Mouse (Mus musculus): Measurements from ENCODE around the gene Mgl2.
"Not testable (repeated sequence)": the region's sequence is repeated elsewhere in the genome, so short reads cannot be mapped to it uniquely, and the experiment has no call there.

Gene Mgl2

GRCm38 (mm10) chr11:70129926-70130379 is at the start of gene Mgl2:
TSS of gene Mgl2 (plus strand) at chr11:70130329.
- DNase-seq (ENCODE audit: low spot score) = no peak

GRCm38 (mm10) chr11:70080803-70081590 is 49.1 kb upstream of the Mgl2 start:
- DNase-seq (ENCODE audit: low spot score) = no peak

DNA sequence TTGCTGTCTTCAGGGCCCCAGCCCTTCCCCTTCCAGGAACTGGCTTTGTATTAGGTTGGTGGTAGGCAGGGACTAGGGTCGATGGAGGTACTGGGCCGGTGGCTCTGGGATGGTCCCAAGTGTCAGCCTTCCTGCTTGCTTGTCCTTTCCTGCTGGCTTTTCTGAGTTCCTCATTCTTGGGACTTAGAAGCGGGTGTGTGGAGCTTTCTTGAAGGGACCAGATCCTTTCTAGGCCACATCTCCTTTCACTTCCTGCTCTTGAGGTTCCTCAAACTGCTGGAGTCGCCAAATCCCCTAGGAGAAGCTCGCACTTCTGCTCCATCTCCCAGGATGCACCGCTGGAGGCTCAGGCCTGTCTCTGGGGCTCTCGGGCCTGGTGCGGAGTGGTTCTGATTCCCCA is 45.6 kb upstream of the Mgl2 start:
- DNase-seq (ENCODE audit: low spot score) = no peak

- no peak for DNase-seq (ENCODE audit: low spot score)
Observed at GRCm38 (mm10) chr11:70091986-70092783, 37.9 kb upstream of the Mgl2 start, which contains the start of gene Asgr2. TSS of gene Asgr2 (plus strand) at chr11:70092644.

DNA sequence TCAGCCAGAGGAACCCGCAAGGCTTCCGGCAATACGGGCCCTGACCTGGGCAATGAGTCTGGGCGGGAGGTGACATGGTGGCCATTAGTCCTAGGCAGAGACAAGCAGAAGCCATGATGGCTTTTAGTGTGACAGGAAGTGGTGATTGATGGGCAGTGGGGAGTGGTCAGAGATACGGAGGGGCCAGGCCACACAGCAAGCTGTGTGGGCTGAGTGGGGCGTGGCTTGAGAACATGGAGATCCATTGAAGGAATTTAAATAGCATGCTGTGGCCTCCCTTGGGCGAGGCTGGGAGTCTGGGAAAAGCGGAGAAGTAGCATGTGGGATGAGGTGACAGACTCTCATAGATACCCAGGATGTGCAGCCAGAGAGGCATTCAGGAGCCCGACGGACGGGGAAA is 32.7 kb upstream of the Mgl2 start:
- DNase-seq (ENCODE audit: low spot score) = no peak

DNA sequence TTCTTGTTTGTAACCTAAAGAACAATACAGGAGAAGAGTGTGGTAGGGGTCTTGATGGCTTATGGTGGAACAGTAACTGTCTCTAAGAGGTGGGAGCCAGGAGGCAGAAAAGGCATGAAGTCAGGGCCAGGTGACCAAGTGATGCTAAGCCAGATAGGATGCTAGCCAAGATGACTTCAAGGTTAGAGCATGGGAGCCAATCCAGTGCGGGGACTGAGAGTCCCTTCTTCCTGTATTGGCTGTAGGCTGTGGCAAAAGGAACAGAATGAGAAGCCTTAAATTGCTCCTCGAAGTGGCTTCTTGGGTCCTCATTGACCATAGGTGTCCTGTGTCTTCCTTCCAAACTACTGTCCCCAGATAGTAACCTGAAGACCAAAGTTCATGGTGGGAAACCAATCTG is 31.0 kb upstream of the Mgl2 start:
- DNase-seq (ENCODE audit: low spot score) = no peak

GRCm38 (mm10) chr11:70099809-70100208 is 30.3 kb upstream of the Mgl2 start:
- no peak for DNase-seq (ENCODE audit: low spot score)

DNA sequence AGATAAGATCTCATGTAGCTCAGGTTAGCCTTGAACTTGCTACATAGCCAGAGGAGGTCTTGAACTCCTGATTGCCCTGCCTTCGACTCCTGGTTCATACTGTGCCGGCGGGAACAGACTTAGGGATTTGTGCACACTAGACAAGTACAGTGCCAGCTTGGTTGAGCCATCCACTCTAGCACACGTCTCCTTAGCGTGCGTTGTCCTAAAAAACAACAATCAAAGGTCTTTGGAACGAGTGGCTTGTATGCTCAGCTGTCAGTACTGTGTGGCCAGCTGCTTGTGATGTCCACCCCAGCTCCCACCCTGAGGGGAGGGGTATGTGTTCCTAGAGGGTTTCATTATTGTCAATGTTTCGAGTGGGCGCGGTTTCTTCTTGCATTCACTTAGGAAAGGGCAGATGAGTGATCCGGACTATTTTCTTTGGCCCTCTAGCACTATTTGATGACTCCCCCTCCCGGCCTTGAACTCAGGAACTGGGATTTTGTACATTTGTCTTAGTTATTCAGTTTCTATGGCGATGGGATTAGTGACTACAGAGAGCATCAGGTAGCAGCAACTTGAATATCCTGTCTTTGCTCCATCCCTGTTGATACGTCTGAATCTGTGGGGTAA is 26.3 kb upstream of the Mgl2 start:
- no peak for DNase-seq (ENCODE audit: low spot score)

GRCm38 (mm10) chr11:70107085-70107484 is 23.0 kb upstream of the Mgl2 start:
- DNase-seq (ENCODE audit: low spot score) = no peak

GRCm38 (mm10) chr11:70110146-70110545 is 20.0 kb upstream of the Mgl2 start:
- no peak for DNase-seq (ENCODE audit: low spot score)

- DNase-seq (ENCODE audit: low spot score) = no peak
Observed at GRCm38 (mm10) chr11:70114562-70114961, 15.6 kb upstream of the Mgl2 start.

- DNase-seq (ENCODE audit: low spot score) = no peak
Observed at GRCm38 (mm10) chr11:70115901-70116300, 14.2 kb upstream of the Mgl2 start.

DNA sequence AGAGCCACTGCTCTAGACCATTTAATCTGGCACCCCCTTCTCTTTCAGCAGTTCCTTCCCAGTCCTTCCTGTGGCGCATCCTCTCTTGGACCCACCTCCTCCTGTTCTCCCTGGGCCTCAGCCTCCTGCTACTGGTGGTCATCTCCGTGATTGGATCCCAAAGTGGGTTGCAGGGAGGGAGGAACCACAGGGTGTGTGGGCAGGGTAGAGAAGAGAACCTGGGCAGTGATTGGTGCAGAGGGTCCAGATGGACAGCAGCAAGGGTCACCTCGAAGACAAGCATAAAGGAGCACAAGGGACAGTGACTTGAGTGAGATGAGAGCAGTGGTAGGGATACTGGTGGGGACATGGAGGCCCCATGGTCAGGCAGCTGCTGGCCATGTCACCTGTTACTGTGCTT is 4.9 kb downstream of the Mgl2 start:
- not testable (repeated sequence) for DNase-seq (ENCODE audit: low spot score)

DNA sequence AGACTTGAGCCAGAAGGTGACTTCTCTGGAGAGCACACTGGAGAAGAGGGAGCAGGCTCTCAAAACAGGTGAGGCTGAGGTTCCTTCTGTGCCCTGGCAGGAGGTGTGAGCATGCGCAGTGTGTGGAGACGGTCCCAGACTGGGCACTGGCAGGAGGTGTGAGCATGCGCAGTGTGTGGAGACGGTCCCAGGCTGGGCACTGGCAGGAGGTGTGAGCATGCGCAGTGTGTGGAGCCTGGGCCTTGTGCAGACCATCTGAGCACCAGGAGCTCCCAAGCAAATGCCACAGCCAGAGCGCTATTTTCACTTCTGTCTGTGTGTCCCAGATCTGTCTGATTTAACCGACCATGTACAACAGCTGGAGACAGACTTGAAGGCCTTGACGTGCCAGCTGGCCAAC is 5.8 kb downstream of the Mgl2 start:
- peak; percentile 41 for DNase-seq (ENCODE audit: low spot score)

- DNase-seq (ENCODE audit: low spot score) = no peak
Observed at GRCm38 (mm10) chr11:70139171-70139570, 9.0 kb downstream of the Mgl2 start.

DNA sequence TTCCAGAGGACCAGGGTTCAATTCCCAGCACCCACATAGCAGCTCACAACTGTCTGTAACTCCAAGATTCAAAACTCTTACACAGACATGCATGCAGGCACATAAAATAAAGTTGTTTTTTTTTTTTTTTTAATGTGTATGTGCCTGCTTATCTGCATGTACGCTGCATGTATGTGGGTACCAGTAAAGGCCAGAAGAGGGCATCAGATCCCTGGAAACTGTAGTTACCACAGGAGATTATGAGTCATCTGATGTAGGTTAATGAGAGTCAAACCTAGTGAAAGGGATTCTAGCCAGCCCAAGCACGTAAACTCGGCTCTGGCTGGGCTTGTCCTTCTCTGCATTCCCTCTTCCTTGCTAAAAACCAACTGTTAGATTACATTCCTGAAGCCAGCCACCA is 20.9 kb downstream of the Mgl2 start:
- no peak for DNase-seq (ENCODE audit: low spot score)

- DNase-seq (ENCODE audit: low spot score) = not testable (repeated sequence)
Observed at GRCm38 (mm10) chr11:70155897-70156296, 25.8 kb downstream of the Mgl2 start, which contains the start of gene Clec10a. TSS of gene Clec10a (plus strand) at chr11:70156197.

DNA sequence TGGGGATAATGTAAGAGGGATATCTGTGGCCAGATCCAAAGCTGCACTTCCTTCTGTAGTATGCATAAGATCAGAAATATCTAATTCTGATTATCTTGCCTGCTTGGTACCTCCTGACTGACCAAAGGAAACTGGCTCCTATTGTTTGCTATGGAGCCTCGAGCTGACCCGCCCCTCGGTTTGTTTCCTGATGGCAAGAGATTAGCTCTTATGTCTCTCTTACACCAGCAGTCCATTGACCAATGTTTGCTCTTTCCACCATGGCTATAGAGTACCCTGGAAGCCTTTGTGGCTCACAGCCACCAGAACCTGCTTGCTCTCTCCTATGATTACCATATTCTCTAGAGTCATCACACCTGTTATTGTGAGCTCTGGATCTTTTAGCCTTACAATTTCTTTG is 32.2 kb downstream of the Mgl2 start:
- no peak for DNase-seq (ENCODE audit: low spot score)

DNA sequence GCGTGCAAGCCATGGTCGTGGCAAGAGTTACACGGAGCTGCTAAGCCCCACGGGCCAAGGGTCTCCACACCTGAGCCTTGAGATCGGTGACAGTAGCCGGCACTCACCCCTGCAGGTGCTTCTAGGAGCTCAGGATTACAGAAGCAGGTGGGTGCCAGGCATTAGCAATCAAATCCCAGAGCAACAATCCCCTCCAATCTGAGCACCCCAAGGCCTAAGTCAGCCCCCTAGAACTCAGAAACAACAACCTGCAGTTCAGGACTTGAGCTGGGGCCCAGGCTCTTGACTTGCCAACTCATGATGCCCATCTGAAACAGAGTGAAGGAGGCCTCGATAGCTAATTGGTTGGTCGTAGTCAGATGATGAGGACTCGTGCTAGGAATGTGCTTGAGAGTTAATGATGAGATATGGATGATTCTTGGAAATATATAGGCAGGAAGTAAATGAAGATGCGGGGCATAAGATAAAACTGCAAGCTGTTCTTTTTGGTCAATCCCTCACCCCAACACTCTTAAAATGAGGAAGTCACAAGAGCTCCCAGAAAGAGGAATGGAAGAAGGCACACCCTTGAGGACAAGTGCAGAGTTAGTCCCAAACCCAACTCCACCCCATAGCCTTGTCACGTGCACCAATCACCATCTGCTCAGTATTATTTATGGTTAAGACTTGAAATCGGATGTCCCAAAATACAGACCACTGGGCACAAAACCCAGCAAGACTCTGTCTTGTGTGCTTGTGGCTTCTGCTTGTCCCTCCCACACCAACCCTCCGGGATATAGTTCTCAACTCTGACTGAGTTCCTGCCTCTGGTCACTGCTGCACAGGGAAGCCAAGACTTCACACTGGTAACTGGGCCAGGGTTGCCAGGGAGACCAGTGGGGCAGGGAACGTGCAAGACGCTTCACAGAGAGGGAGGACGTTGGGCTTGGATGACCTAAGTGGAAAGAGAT is 36.1 kb downstream of the Mgl2 start:
- no peak for DNase-seq (ENCODE audit: low spot score)

DNA sequence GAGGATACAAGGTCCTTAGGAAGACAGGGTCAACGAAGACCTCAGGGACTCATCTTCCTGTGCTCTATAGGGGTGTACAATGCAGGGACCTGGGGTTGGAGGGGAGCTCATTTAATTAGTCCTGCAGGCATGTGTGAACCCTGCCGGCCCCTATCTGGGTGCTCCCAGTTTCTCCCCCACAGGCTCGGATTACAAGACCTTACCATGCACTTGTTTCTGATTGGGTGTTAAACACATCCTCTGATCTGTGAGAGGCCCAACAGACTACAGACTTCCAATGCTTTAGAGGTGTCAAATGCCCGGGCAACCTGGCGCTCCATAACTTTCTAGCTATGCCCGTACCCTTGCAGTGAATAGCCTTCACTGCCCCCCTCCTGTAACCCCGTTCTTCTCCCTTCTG is 38.0 kb downstream of the Mgl2 start:
- no peak for DNase-seq (ENCODE audit: low spot score)

GRCm38 (mm10) chr11:70169471-70169870 is 39.3 kb downstream of the Mgl2 start:
- not testable (repeated sequence) for DNase-seq (ENCODE audit: low spot score)

DNA sequence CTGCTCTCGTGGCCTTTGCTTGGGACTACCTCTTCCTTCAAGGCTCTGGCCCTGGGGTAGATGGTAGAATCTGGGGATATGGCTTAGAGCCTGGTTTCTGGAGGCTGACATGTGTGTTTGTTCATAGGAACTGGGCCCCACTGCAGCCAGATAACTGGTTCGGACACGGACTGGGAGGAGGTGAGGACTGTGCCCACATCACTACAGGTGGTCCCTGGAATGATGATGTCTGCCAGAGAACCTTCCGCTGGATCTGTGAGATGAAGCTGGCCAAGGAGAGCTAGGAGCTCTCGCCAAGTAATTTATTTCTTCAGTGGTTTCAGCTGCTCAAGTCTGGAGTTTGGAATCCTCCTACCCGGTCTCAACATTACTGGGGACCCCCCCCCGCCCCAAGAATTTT is 40.2 kb downstream of the Mgl2 start:
- no peak for DNase-seq (ENCODE audit: low spot score)

All from testis, postnatal 14 days (tissue).